Mouse (Mus musculus): Measurements from ENCODE around the gene Elavl1. TPM values are rescaled to one million over a fixed set of nuclear protein-coding genes. Genes with fewer than 3 reads are reported as not detected.

The Elavl1 gene
- polyA plus RNA-seq, 1 experiment = 21.7 TPM

GRCm38 (mm10) chr8:4252934-4253841 lies 72.0 kb downstream of the Elavl1 start, which contains the start of gene Snapc2:
TSS of gene Snapc2 (plus strand) at chr8:4253080.
- Histone ChIP-seq H3K27ac (ENCODE audit: control insufficient read depth, insufficient read depth, low read depth, low read length, poor library complexity) (peak within 1 kb of the TSS; percentile 85), H3K4me3 (replicated peaks; ENCODE audit: control insufficient read depth, low read depth, low read length) (peak within 1 kb of the TSS; percentile 76), H3K4me1 (ENCODE audit: control insufficient read depth, insufficient read depth, low read length) (peaks cover 2% of the 10 kb centered on the region; the same call in 1 of the 2 replicates)
- under 1% methylated on average over 69 of the region's 69 CpGs for WGBS
- TF ChIP-seq CTCF (IDR thresholded peaks at IDR 0.05; ENCODE audit: control insufficient read depth, insufficient read depth, low read length) (peak; percentile 7; the same call in 1 of the 2 replicates), POLR2A (IDR thresholded peaks at IDR 0.05; ENCODE audit: borderline replicate concordance, control insufficient read depth, low read depth, low read length) (no peak)

GRCm38 (mm10) chr8:4252116-4252760 lies 73.0 kb downstream of the Elavl1 start:
- no peak overlapping the region for H3K27ac ChIP-seq (ENCODE audit: control insufficient read depth, insufficient read depth, low read depth, low read length, poor library complexity)
- TF ChIP-seq POLR2A (IDR thresholded peaks at IDR 0.05; ENCODE audit: borderline replicate concordance, control insufficient read depth, low read depth, low read length) (no peak), CTCF (IDR thresholded peaks at IDR 0.05; ENCODE audit: control insufficient read depth, insufficient read depth, low read length) (no peak)
- 41% methylated on average over 8 of the region's 8 CpGs for WGBS
- peak overlapping the region; percentile 76 for H3K4me3 ChIP-seq (replicated peaks; ENCODE audit: control insufficient read depth, low read depth, low read length)
- peaks cover 2% of the 10 kb centered on the region; the same call in 1 of the 2 replicates for H3K4me1 ChIP-seq (ENCODE audit: control insufficient read depth, insufficient read depth, low read length)

GRCm38 (mm10) chr8:4250306-4250970 lies 74.8 kb downstream of the Elavl1 start:
- peaks cover 2% of the 10 kb centered on the region; the same call in 1 of the 2 replicates for H3K4me1 ChIP-seq (ENCODE audit: control insufficient read depth, insufficient read depth, low read length)
- no peak overlapping the region for H3K4me3 ChIP-seq (replicated peaks; ENCODE audit: control insufficient read depth, low read depth, low read length)
- 54% methylated on average over 26 of the region's 26 CpGs for WGBS
- no peak overlapping the region for H3K27ac ChIP-seq (ENCODE audit: control insufficient read depth, insufficient read depth, low read depth, low read length, poor library complexity)
- TF ChIP-seq POLR2A (IDR thresholded peaks at IDR 0.05; ENCODE audit: borderline replicate concordance, control insufficient read depth, low read depth, low read length) = no peak
- TF ChIP-seq CTCF (IDR thresholded peaks at IDR 0.05; ENCODE audit: control insufficient read depth, insufficient read depth, low read length) = peak; percentile 88

GRCm38 (mm10) chr8:4249213-4249612 lies 76.0 kb downstream of the Elavl1 start:
- 86% methylated on average over 29 of the region's 29 CpGs for WGBS
- TF ChIP-seq CTCF (IDR thresholded peaks at IDR 0.05; ENCODE audit: control insufficient read depth, insufficient read depth, low read length) (no peak), POLR2A (IDR thresholded peaks at IDR 0.05; ENCODE audit: borderline replicate concordance, control insufficient read depth, low read depth, low read length) (no peak)
- Histone ChIP-seq H3K4me3 (replicated peaks; ENCODE audit: control insufficient read depth, low read depth, low read length) (no peak overlapping the region), H3K27ac (ENCODE audit: control insufficient read depth, insufficient read depth, low read depth, low read length, poor library complexity) (no peak overlapping the region), H3K4me1 (ENCODE audit: control insufficient read depth, insufficient read depth, low read length) (peaks cover 2% of the 10 kb centered on the region; the same call in 1 of the 2 replicates)

GRCm38 (mm10) chr8:4247951-4248540 lies 77.2 kb downstream of the Elavl1 start, which contains the start of gene Tgfbr3l:
TSS of gene Tgfbr3l (plus strand) at chr8:4248214.
- 89% methylated on average over 15 of the region's 15 CpGs for WGBS
- Histone ChIP-seq H3K4me1 (ENCODE audit: control insufficient read depth, insufficient read depth, low read length) (no peaks in the 10 kb centered on the region; the same call in 1 of the 2 replicates), H3K4me3 (replicated peaks; ENCODE audit: control insufficient read depth, low read depth, low read length) (no peak within 1 kb of the TSS), H3K27ac (ENCODE audit: control insufficient read depth, insufficient read depth, low read depth, low read length, poor library complexity) (no peak within 1 kb of the TSS; the same call in 1 of the 2 replicates)
- TF ChIP-seq POLR2A (IDR thresholded peaks at IDR 0.05; ENCODE audit: borderline replicate concordance, control insufficient read depth, low read depth, low read length) (no peak), CTCF (IDR thresholded peaks at IDR 0.05; ENCODE audit: control insufficient read depth, insufficient read depth, low read length) (no peak)

- Histone ChIP-seq H3K4me1 (ENCODE audit: control insufficient read depth, insufficient read depth, low read length) (no peaks in the 10 kb centered on the region), H3K4me3 (replicated peaks; ENCODE audit: control insufficient read depth, low read depth, low read length) (no peak overlapping the region), H3K27ac (ENCODE audit: control insufficient read depth, insufficient read depth, low read depth, low read length, poor library complexity) (no peak overlapping the region)
- 79% methylated on average over 8 of the region's 8 CpGs for WGBS
- TF ChIP-seq POLR2A (IDR thresholded peaks at IDR 0.05; ENCODE audit: borderline replicate concordance, control insufficient read depth, low read depth, low read length) = no peak
- TF ChIP-seq CTCF (IDR thresholded peaks at IDR 0.05; ENCODE audit: control insufficient read depth, insufficient read depth, low read length) = no peak
These were observed 78.0 kb downstream of the Elavl1 start for GRCm38 (mm10) chr8:4247241-4247640.

- WGBS = 90% methylated on average over 13 of the region's 13 CpGs
- H3K4me1 ChIP-seq (ENCODE audit: control insufficient read depth, insufficient read depth, low read length) = no peaks in the 10 kb centered on the region
- H3K27ac ChIP-seq (ENCODE audit: control insufficient read depth, insufficient read depth, low read depth, low read length, poor library complexity) = no peak overlapping the region
- no peak overlapping the region for H3K4me3 ChIP-seq (replicated peaks; ENCODE audit: control insufficient read depth, low read depth, low read length)
- TF ChIP-seq POLR2A (IDR thresholded peaks at IDR 0.05; ENCODE audit: borderline replicate concordance, control insufficient read depth, low read depth, low read length) (no peak), CTCF (IDR thresholded peaks at IDR 0.05; ENCODE audit: control insufficient read depth, insufficient read depth, low read length) (no peak)
These were observed 79.5 kb downstream of the Elavl1 start for GRCm38 (mm10) chr8:4245737-4246136.

Measured in bone marrow, adult 2 months (tissue).